ENCODE assay signal across 26 mouse cellular contexts in genomic region chr6:88779755-88780154, GRCm38 (mm10).
"Had no signal": no experiment of that assay in that cellular context is flagged by ENCODE, and none has a peak within 500 bp of the region (broad histone marks: within the 10 kb centered on the region; RNA-seq: fewer than 3 reads in every experiment).

No protein-coding gene starts in this region.

- H3K4me3 ChIP-seq: embryonic facial prominence, embryonic 10.5 days; embryonic facial prominence, embryonic 12.5 days; embryonic facial prominence, embryonic 13.5 days; embryonic facial prominence, embryonic 15.5 days; erythroblast, embryonic 14.5 days; forebrain, embryonic 10.5 days; forebrain, embryonic 12.5 days; forebrain, embryonic 13.5 days; forebrain, embryonic 15.5 days; gastrocnemius, adult 2 months; heart, adult 2 months; heart, embryonic 10.5 days had no signal

- DNase-seq: cerebellum, postnatal 10 days; cerebellum, postnatal 14 days; cerebellum, postnatal 25 days; cerebellum, postnatal 36 days; embryo, embryonic 11 days; forebrain, postnatal 0 days; gastrocnemius, adult 2 months; gastrocnemius, postnatal 10 days; gastrocnemius, postnatal 14 days; gastrocnemius, postnatal 25 days; gastrocnemius, postnatal 36 days; heart, adult 11 months; heart, adult 18-20 months; heart, adult 2 months had no signal

- ATAC-seq: forebrain, embryonic 13.5 days; forebrain, embryonic 14.5 days; forebrain, embryonic 15.5 days; forebrain, embryonic 16.5 days; forebrain, postnatal 0 days had no signal

- H3K36me3 ChIP-seq: embryonic facial prominence, embryonic 10.5 days; embryonic facial prominence, embryonic 12.5 days; embryonic facial prominence, embryonic 13.5 days; embryonic facial prominence, embryonic 15.5 days; forebrain, embryonic 10.5 days; forebrain, embryonic 12.5 days; forebrain, embryonic 15.5 days; heart, embryonic 10.5 days had no signal

- H3K4me2 ChIP-seq: embryonic facial prominence, embryonic 12.5 days; embryonic facial prominence, embryonic 13.5 days; embryonic facial prominence, embryonic 15.5 days; forebrain, embryonic 12.5 days; forebrain, embryonic 13.5 days; forebrain, embryonic 15.5 days had no signal

- H3K9me3 ChIP-seq: embryonic facial prominence, embryonic 10.5 days; embryonic facial prominence, embryonic 12.5 days; embryonic facial prominence, embryonic 13.5 days; embryonic facial prominence, embryonic 15.5 days; forebrain, embryonic 10.5 days; forebrain, embryonic 12.5 days; forebrain, embryonic 13.5 days; forebrain, embryonic 15.5 days; heart, embryonic 10.5 days had no signal

- H3K27me3 ChIP-seq: embryonic facial prominence, embryonic 13.5 days; embryonic facial prominence, embryonic 15.5 days; forebrain, embryonic 15.5 days had no signal

- H3K27ac ChIP-seq: embryonic facial prominence, embryonic 10.5 days; embryonic facial prominence, embryonic 12.5 days; embryonic facial prominence, embryonic 13.5 days; embryonic facial prominence, embryonic 15.5 days; forebrain, embryonic 10.5 days; forebrain, embryonic 12.5 days; forebrain, embryonic 13.5 days; forebrain, embryonic 15.5 days; heart, adult 2 months; heart, embryonic 10.5 days had no signal

- H3K9ac ChIP-seq: embryonic facial prominence, embryonic 12.5 days; embryonic facial prominence, embryonic 13.5 days; embryonic facial prominence, embryonic 15.5 days; forebrain, embryonic 12.5 days; forebrain, embryonic 13.5 days; forebrain, embryonic 15.5 days; forebrain, postnatal 0 days had no signal
